Mouse (Mus musculus) subcutaneous adipose tissue, adult 2 months (tissue): ENCODE results near the gene Rsph14. TPM values are rescaled to one million over a fixed set of nuclear protein-coding genes. Genes with fewer than 3 reads are reported as not detected.

ENCODE experiments used
- polyA plus RNA-seq: library from polyadenylated mRNA; depleted of rRNA; stranded (reverse); fragments of >200 nt; gene quantifications from 2 replicates; pipeline ENCODE4 v1.2.3, GENCODE M21; 2012; ENCODE audit warnings: low replicate concordance; rRNA removed

Rsph14 gene
- not detected in 2 replicates for polyA plus RNA-seq

DNA sequence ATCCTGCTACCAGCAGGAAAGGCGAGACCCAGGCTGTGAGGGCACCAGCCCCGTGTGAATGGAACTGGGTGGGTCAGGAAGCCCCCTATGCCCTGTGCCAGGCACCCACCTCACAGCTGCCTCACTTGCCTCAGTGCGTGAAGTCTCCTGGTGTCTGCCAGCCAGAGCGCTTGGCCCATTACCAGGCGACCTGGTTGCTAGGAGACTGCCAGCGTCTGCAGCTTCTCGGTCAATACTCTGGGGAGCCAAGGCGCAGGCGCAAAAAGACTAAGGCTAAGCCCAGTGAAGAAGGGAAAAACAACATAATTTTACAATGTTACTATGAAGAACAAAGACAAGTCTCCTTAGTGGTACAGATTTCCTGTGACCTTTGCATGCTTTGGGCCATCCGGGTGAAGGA, at the start of gene Rsph14:
Gene Rsph14, minus strand, starts transcription at position 192 of the 400 bp plus-strand sequence.

DNA sequence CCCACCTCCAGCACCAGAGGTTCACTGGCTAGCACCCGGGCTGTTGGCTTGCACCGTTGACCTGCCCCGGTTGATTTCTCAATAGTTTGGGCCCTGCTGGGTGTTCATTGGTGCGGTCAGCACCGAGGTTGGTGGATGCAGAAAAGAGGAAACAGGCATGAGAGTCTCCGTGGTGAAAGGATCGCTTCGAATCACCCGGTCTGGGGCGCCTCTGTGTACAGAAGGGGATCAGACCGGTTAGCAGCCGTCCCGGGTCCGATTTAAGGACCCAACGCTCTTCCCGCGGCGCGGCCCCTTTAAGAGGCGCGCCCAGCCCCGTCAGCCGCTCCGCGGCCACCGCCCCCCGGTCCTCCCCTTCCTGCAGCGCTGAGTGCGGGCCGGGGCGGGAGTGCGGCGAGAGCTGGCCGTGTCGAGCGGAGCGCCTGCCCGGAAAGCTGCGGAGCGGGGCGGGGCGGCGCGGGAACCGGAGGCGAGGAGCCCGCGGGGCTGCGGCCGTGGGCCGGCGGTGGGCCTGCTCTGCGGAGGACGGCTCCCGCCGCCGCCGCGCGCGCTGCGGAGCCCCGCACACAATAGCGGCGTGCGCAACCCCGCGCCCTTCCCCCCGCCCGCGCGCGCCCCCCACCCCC, 27.9 kb upstream of the Rsph14 start, which contains the start of gene Bcr:
Gene Bcr, plus strand, starts transcription at position 376 of the 626 bp plus-strand sequence.

DNA sequence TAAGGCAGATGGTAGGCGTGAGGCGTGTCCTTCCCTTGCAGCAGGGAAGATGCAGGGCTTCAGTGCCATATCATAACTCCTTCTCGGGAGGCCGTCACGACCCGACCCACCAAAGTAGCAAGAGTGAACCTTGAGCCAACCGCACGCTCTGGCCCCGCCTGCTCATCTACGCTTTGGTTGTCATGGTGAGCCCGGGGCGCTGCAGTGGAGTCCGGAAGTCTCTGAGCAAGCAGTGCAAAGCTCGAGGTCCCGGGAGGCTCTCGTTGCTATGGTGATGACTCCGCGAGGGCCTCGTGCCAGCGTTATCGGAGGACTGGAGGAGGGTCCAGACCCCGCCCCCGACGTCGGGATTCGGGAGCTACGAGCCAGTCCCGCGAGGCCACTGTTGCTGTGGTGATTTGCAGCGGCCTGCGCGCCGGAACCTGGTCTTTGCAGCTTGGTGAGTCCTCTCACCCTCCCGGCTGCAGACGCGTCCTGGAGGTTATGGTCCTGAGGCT, 4.5 kb upstream of the Rsph14 start, which contains the start of gene Rab36:
Gene Rab36, plus strand, starts transcription at position 176 of the 497 bp plus-strand sequence.

GRCm38 (mm10) chr10:74966850-74967451, 65.4 kb downstream of the Rsph14 start, which contains the start of gene Gnaz:
TSS of gene Gnaz (plus strand) at chr10:74967177.

Other genes with a start within 250 kb of the Rsph14 start
- gene Gnaz, start 65.4 kb downstream of the Rsph14 start, polyA plus RNA-seq, result 1.4 and 7.9 TPM in 2 replicates
- gene Rab36, start 4.5 kb upstream of the Rsph14 start, polyA plus RNA-seq, result 3.2 and 23.7 TPM in 2 replicates
- 25.4 and 32.4 TPM in 2 replicates for gene Bcr, start 28.0 kb upstream of the Rsph14 start, polyA plus RNA-seq
- gene Specc1l, start 179.5 kb upstream of the Rsph14 start, polyA plus RNA-seq, result 16.1 and 24.9 TPM in 2 replicates